Mouse (Mus musculus): ENCODE results near the gene Lztr1. TPM values are rescaled to one million over a fixed set of nuclear protein-coding genes. Genes with fewer than 3 reads are reported as not detected.

Gene Lztr1
- polyA plus RNA-seq (2012; rRNA removed), result 193 and 231 TPM in 2 replicates

GRCm38 (mm10) chr16:17508546-17509239 lies at the start of gene Lztr1:
Gene Lztr1, plus strand, starts transcription at chr16:17508688.

GRCm38 (mm10) chr16:17489469-17490111 lies 18.9 kb upstream of the Lztr1 start, which contains the start of gene Aifm3:
Gene Aifm3, plus strand, starts transcription at chr16:17489611.

GRCm38 (mm10) chr16:17530640-17531288 lies 22.3 kb downstream of the Lztr1 start, which contains the start of gene Thap7:
Gene Thap7, minus strand, starts transcription at chr16:17531136.

GRCm38 (mm10) chr16:17561128-17561750 lies 52.8 kb downstream of the Lztr1 start, which contains the start of gene Lrrc74b:
Gene Lrrc74b, minus strand, starts transcription at chr16:17561247.

GRCm38 (mm10) chr16:17561751-17562208 lies 53.3 kb downstream of the Lztr1 start, which contains the start of gene P2rx6:
Gene P2rx6, plus strand, starts transcription at chr16:17561885.

Other genes starting within 250 kb of the Lztr1 start
- 17.5 and 19.0 TPM in 2 replicates for gene Tmem191c, start 232.6 kb upstream of the Lztr1 start, polyA plus RNA-seq (2012; rRNA removed)
- 0.05 and 0.16 TPM in 2 replicates for gene Serpind1, start 177.3 kb upstream of the Lztr1 start, polyA plus RNA-seq (2012; rRNA removed)
- gene Snap29, start 102.7 kb upstream of the Lztr1 start, polyA plus RNA-seq (2012; rRNA removed), result 4.3 and 4.5 TPM in 2 replicates
- 37.9 and 39.7 TPM in 2 replicates for gene Pi4ka, start 102.4 kb upstream of the Lztr1 start, polyA plus RNA-seq (2012; rRNA removed)
- gene Crkl, start 56.7 kb upstream of the Lztr1 start, polyA plus RNA-seq (2012; rRNA removed), result 40.0 and 48.0 TPM in 2 replicates
- gene Aifm3, start 19.1 kb upstream of the Lztr1 start, polyA plus RNA-seq (2012; rRNA removed), result 1.3 and 1.5 TPM in 2 replicates
- gene Thap7, start 22.4 kb downstream of the Lztr1 start, polyA plus RNA-seq (2012; rRNA removed), result 75.2 and 88.5 TPM in 2 replicates
- 0.21 and 0.27 TPM in 2 replicates for gene Lrrc74b, start 52.6 kb downstream of the Lztr1 start, polyA plus RNA-seq (2012; rRNA removed)
- 2.2 and 3.0 TPM in 2 replicates for gene P2rx6, start 53.2 kb downstream of the Lztr1 start, polyA plus RNA-seq (2012; rRNA removed)
- 42.4 and 57.8 TPM in 2 replicates for gene Slc7a4, start 74.5 kb downstream of the Lztr1 start, polyA plus RNA-seq (2012; rRNA removed)
- gene Smpd4, start 110.7 kb downstream of the Lztr1 start, polyA plus RNA-seq (2012; rRNA removed), result 39.0 and 43.5 TPM in 2 replicates
- gene Ccdc74a, start 137.8 kb downstream of the Lztr1 start, polyA plus RNA-seq (2012; rRNA removed), result 1.4 and 2.2 TPM in 2 replicates
- 133 and 153 TPM in 2 replicates for gene Med15, start 224.2 kb downstream of the Lztr1 start, polyA plus RNA-seq (2012; rRNA removed)

Measured in colon, adult 2 months (tissue).